Mouse (Mus musculus) granulocyte monocyte progenitor cell, adult 5-6 weeks (primary cell): Measurements from ENCODE around the gene Mfsd12. TPM values are rescaled to one million over a fixed set of nuclear protein-coding genes. Genes with fewer than 3 reads are reported as not detected.

ENCODE experiments used
- ATAC-seq: replicated peaks from 2 replicates; pipeline ENCODE4 v1.8.0; 2016; ENCODE audit warnings: mild to moderate bottlenecking, moderate TSS enrichment, inconsistent platforms; ENCODE audit not compliant: poor library complexity, severe bottlenecking
- total RNA-seq, 2 experiments: library from RNA; stranded (forward) in 1 of 2; stranded (reverse) in 1 of 2; fragments of 200-712, 200-1000 nt in 1 of 2; fragments of >200 nt in 1 of 2; fragmentation: Nextera tagmentation in 1 of 2; gene quantifications; 2 replicates each; pipeline ENCODE4 v1.2.3; 2014 to 2017

Mfsd12 gene
- total RNA-seq, 2 experiments from 2014 or later = 10.8 to 12.0 TPM

DNA sequence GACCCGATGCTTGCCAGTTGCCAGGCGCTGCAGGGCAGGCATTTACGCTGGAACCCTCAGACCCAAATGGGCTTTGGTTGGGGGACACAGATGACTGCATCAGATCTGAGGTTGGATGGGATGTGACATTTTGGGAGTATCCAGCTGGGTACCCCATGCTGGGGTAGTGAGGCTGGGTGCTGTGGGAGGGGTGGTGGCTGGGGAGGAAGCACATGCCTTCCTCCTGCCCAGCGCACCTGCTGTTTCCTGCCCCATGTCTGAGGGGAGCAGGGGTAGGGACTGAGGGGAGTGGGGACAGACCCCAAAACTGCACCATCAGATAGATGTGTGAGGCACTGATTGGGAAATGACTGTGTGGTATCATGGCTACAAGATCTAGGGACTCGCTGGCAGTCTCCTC is 39.5 kb downstream of the Mfsd12 start:
- no peak for ATAC-seq

DNA sequence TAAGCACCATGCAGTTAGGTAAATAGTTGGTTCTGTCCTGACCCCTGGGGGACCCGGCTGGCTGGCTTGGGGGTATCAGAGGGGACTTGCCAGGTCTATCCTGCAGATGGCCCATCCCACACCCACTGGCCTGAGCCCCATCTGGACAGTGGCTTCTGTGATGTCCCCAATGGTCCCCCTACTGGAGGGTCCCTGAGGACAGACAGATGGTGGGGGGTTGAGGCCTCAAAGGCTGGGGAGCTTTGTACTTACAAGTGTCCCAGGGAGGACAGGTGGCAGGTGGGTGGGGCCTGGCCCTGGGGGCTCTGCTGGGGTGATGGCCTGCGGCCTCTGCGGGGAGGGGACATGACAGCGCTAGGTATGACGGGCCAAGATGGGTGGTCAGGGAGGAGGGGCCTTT is 42.0 kb downstream of the Mfsd12 start:
- no peak for ATAC-seq

- no peak for ATAC-seq
Measured at GRCm38 (mm10) chr10:81399798-81400308, 42.6 kb downstream of the Mfsd12 start.

- no peak for ATAC-seq
Measured at GRCm38 (mm10) chr10:81400371-81401204, 43.3 kb downstream of the Mfsd12 start.

GRCm38 (mm10) chr10:81401205-81401520 is 43.9 kb downstream of the Mfsd12 start:
- no peak for ATAC-seq

- ATAC-seq = no peak
Measured at GRCm38 (mm10) chr10:81401521-81402226, 44.4 kb downstream of the Mfsd12 start.

- no peak for ATAC-seq
Measured at GRCm38 (mm10) chr10:81402227-81402765, 45.0 kb downstream of the Mfsd12 start.

- no peak for ATAC-seq
Measured at GRCm38 (mm10) chr10:81403511-81403910, 46.2 kb downstream of the Mfsd12 start.

DNA sequence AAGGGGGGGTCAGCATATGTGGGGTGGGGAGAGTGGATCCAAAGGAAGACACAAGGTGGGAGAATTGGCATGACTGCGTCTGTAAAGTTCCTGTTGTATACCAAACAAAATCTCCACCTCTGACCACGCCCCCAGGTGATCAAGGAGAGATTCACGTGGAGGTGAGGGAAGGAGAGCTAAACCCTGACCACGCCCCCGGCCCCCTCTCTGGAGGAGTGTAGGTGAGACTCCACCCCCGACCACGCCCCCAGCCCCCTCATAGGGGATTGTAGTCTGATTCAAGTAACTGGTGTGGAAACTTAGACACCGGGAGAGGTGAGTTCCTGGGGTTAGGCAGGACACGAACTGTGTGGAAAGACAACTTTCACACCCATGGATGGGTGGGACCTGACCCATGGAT is 46.8 kb downstream of the Mfsd12 start:
- no peak for ATAC-seq

GRCm38 (mm10) chr10:81404720-81405119 is 47.4 kb downstream of the Mfsd12 start:
- ATAC-seq = peak; percentile 38

DNA sequence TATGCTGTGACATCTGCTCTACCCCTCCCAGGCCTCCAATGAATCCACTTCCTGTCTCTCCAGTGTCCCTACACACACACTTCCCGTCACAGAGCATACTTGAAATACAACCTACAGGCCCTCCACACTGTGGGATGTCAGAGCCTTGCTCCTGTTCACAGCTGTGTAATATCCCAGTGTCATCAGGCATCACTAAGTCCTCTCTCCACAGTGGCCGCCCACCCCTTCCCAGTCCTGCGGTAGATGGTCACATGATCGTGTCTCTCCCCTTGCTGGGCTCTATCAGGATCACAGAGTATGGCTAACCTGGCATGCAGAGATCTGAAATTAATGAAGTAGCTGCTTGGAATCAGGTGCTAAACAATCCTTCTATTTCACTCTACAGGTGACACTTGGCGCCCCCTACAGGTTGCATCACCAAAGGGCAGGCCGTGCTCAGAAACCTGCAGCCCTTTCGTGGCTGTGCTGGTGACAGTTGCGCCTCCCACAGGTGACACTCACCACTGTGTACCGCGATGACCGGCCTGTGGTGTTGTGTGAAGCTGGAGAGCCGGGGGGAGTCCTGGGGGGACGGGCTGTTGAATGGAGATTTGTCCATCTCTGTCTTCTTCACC is 48.4 kb downstream of the Mfsd12 start:
- no peak for ATAC-seq

DNA sequence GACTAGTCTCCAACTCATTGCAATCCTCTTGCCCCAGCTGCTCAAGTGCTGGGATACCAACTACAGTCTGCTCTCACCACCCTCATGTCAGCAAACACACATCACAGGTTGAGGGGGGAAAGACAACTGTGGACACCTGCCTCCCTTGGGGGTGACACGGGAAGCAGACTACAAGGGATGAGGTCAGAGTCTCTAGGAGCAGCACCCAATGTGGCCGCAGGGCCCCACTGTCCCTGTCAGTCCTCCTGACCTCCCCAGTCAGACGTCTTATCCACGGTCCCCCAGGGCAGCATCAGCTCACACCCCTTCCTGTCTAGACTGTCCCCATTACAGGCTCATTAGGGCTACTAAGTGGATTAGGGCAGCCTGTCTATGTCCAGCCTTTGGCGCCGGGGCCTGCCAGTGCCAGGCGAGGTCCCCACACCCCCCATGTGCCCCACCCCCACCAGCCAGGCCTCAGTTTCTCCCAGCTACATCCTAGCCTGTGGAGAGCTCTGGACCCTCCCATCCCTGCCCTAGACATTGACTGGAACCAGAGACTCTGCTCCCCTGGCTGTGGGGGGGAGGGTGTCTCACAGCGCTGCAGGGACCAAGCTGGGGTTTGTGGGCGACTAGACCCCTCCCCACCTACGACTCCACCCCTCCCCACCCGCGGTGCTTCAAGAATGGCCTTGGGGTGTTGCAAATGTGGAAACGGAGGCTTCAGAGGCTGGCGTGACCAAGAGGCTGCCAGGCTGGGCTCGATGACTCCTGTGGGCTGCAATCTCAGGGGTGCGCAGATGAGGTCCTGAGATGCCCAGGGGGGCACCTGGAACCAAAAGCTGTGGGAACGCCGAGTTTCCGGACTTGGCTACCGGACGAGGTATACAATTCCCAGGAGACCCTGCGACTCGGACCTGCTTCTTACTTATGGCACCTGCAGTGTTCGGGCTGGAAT is 49.5 kb downstream of the Mfsd12 start:
- no peak for ATAC-seq

- ATAC-seq = peak; percentile 69
Measured at GRCm38 (mm10) chr10:81407539-81408423, 50.5 kb downstream of the Mfsd12 start.

DNA sequence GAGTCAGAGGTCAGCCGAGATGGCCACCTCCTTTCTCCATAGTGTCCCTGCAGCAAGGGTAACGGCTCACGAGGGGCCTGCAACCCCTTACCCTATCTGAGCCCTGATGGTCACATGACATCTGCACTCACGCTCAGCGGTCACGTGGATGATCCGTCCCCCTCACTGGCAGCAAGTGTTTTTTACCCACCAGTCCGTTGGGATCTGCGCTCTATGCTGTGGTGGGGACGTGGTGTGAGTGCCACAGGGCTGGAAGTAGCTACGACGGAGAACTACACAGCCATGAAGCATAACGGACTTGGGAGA is 51.1 kb downstream of the Mfsd12 start:
- ATAC-seq = no peak

GRCm38 (mm10) chr10:81408871-81409291 is 51.6 kb downstream of the Mfsd12 start:
- ATAC-seq = peak; percentile 62

DNA sequence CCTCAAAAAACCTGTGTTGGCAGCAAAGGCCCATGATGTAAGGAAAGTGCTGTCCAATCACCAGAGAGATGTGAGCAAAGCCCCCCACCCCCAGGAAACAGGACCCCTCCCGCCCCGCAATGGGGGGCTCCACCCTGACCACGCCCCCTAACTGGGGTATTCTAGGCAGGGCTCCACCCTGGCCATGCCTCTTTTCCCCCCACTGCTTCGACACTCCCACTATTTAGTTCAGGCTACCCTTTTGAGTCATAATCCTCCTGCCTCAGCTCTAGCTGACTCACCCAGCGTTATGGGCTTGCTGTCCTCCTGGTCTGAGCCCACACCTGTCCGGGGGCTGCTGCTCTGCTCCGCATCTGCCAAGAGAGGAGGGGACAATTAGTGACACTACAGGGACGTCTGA is 52.0 kb downstream of the Mfsd12 start:
- no peak for ATAC-seq

GRCm38 (mm10) chr10:81410350-81410749 is 53.1 kb downstream of the Mfsd12 start:
- ATAC-seq = no peak

GRCm38 (mm10) chr10:81410981-81411380 is 53.7 kb downstream of the Mfsd12 start:
- ATAC-seq = no peak
